Mouse (Mus musculus) frontal cortex, adult (tissue): ENCODE results near the gene Cd2.

Experiments used
- ATAC-seq: cut with Nextera tagmentation; 2 replicates; pipeline ENCODE4 v1.9.2; 2017; ENCODE audit warnings: mild to moderate bottlenecking, moderate library complexity, mixed read lengths; ENCODE audit not compliant: low TSS enrichment

The Cd2 gene

GRCm38 (mm10) chr3:101293571-101294135 lies 5.9 kb upstream of the Cd2 start:
- ATAC-seq: peak; percentile 84

GRCm38 (mm10) chr3:101292611-101293010 lies 4.9 kb upstream of the Cd2 start:
- no peak for ATAC-seq

GRCm38 (mm10) chr3:101290587-101291520 lies 3.1 kb upstream of the Cd2 start:
- no peak for ATAC-seq

- no peak for ATAC-seq
These were observed 2.3 kb upstream of the Cd2 start for GRCm38 (mm10) chr3:101290036-101290435.

GRCm38 (mm10) chr3:101289406-101289805 lies 1.7 kb upstream of the Cd2 start:
- no peak for ATAC-seq

GRCm38 (mm10) chr3:101286336-101287325 lies 1.1 kb downstream of the Cd2 start:
- peak; percentile 69 for ATAC-seq

DNA sequence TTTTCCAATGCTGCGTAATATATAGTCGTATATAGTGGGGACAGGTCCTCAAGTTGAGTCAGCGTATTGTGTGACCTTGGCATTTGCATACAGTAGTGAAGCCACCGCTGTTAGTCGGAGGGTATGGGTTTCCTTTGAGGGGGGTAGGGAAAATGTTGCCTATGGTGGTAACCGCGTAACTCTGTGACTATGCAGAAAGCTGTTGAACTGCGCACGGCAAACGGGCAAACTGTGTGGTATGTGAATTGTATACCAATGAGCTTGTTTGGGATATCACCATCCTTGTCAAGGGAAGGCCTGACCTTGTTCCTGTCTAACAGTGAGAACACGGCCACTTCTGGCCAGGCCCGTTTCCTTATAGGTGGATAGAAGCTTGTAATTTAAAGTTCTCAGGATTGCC lies 1.9 kb downstream of the Cd2 start:
- no peak for ATAC-seq

GRCm38 (mm10) chr3:101285021-101285615 lies 2.6 kb downstream of the Cd2 start:
- no peak for ATAC-seq

DNA sequence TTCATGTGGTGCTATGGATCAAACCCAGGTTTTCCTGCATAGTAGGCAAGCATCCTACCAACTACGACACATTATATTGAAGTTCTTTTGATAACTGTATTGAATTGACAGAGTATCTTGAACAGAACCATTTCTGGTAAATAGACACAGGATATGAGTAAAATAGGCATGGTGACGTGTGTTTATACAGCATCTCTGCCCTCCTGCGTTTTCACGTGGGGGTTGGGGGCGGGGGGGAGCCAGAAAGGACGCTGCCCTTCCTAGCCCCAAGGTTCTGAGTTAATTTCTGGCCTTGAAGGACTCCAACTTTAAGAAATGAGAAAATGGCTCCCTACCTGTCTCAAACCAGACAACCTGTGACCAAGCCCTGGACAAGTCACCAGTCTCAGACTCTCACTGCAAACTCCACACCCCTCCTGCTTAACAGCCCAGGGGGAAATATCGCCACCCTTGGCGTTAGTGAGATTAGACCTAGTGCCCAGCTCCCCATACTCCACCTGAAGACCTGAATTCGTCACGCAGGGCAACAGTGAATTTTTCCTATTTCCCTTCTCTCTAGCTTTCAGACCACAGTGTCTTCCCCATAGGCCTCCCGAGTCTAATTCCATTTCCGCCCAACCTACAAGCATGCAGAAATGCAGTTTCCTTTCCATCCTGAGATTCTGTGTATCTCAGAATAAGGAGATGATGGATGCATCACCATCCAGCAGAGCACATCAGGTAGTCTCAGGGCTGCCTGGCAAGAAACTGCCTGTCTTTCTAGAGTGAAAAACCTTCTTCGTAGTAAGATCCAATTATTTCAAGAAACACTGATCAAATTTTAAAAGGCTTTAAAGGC lies 3.7 kb downstream of the Cd2 start:
- ATAC-seq: no peak

GRCm38 (mm10) chr3:101283441-101283840 lies 4.3 kb downstream of the Cd2 start:
- no peak for ATAC-seq

- no peak for ATAC-seq
These were observed 5.1 kb downstream of the Cd2 start for GRCm38 (mm10) chr3:101282556-101283180.

- ATAC-seq: no peak
These were observed 5.9 kb downstream of the Cd2 start for GRCm38 (mm10) chr3:101281841-101282240.

- ATAC-seq: no peak
These were observed 7.1 kb downstream of the Cd2 start for GRCm38 (mm10) chr3:101280348-101281311.

GRCm38 (mm10) chr3:101279561-101279960 lies 8.2 kb downstream of the Cd2 start:
- no peak for ATAC-seq

GRCm38 (mm10) chr3:101278396-101278795 lies 9.3 kb downstream of the Cd2 start:
- no peak for ATAC-seq

DNA sequence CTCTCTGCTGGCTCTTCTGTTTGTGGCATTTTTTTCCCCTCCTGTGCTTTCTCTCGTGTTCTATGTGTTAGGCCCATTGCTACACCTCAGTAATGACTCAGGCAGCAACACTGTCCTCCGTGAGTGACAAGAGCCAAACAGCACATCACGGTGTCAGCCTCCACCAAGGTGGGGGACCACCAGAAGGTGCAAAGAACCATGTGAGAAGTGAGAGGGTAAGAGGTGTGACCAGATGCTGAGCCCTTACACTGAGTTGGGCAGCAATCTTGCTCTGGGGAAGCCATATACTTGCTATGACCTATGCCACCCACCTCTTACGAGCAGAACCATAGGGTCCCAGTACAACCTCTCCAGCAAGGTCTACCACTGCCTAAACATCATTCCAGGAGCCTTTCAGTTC lies 9.9 kb downstream of the Cd2 start:
- no peak for ATAC-seq

DNA sequence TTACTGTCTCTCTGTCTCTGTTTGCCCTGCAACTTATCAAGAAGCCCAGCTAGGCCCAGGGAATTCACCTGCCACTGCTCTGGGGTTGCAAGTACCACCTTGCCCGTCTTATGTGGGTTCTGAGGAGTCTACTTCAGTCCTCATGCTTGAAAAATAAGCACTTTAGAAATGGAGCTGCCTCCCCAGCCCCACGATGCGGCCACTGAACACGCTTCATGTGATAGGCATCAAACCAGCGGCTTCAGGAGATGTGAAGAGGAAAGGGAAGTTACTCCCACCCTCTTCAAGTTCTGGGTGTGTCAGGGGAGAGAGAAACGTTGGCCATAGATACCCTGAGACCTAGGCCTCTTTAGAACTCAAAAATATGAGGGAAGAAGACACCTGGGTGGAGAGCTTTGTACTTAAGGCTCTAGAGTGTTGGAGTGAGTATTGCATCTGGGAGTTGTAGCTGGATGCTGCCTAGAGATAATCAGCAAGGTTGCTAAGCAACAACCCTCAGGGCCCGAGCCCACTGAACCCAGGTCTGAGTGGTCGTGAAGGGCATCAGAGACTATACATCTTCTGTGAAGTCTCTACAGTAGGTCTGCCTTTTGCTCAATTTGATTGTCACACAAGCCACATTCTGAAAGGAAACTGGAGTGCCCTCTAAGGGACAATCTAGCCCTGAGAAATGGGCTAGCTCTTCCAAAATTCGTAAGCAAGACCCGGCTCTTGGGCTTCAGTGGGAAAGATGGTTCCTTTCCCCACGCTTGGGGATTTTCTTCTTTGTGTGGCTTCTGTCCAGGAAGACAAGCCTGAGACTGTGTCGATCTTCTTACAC lies 11.0 kb downstream of the Cd2 start:
- ATAC-seq: no peak; the same call in 1 of the 2 replicates

DNA sequence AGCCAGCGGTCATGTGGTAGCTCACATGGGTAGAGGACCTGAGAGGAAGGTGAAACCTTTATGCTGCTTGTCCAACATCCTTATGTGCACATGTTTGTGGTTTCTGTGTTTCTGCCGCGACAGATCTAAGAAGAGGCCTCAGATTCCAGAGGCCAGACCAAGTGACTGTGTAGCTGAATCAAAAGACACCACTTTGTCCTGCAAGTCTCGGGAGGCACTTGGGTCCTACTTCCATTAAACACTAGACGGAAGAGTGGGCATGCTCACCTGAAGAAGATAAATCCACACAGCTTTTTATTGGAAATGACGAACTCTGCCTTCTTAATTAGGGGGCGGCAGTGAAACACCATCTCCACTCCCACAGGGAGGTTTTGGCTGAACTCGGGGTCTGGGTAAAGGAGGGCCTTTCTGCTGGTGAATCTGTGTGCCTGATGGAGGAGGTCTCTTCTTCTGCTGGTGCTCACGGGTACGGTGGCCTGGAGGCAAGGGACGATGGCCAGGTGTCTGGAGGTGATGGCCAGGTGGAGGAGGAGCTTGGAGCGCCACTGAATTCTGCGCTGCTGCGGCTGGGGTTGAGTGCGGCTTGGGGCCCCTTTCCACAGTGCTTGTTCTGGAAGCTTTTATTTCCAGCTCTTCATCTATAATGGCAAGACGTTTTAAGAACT lies 12.0 kb downstream of the Cd2 start:
- ATAC-seq: no peak
